Mouse (Mus musculus): Measurements from ENCODE around the gene Clcn2.

DNA sequence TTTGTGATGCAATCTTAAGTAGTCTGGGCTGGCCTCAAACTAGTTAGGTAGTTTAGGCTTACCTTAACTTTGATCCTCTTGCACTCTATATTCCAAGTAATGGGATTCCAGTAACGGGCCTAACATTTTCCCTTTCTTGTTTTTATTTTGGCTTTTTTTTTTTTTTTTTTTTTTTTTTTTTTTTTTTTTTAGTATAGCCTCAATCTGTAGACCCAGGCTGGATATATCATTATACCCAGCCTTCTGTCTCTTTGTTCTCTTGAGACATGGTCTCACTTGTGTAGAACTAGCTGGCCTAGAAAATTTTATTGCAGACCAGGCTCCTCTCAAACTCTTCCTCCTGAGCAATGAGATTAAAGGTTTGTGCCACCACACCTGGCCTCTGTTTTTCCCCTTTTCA, 25.9 kb downstream of the Clcn2 start:
- TF ChIP-seq CTCF (IDR thresholded peaks at IDR 0.05; ENCODE audit: low read depth) (no peak), EP300 (IDR thresholded peaks at IDR 0.05; ENCODE audit: low read depth) (no peak)
